Mouse (Mus musculus) midbrain, postnatal 0 days (tissue): Measurements from ENCODE around the gene Hist1h2bb. TPM values are rescaled to one million over a fixed set of nuclear protein-coding genes. Genes with fewer than 3 reads are reported as not detected.
"Not testable (repeated sequence)": the region's sequence is repeated elsewhere in the genome, so short reads cannot be mapped to it uniquely, and the experiment has no call there.

Source experiments
- ATAC-seq: fragments of 200-750 bp; cut with Nextera tagmentation; 2 replicates; pipeline ENCODE4 v1.8.0; 2017; ENCODE audit warnings: moderate number of reproducible peaks, mild to moderate bottlenecking, moderate TSS enrichment, moderate library complexity; ENCODE audit not compliant: low FRiP score
- DNase-seq: peaks from one replicate; pipeline ENCODE4 v3.0.0-alpha.2; 2015; ENCODE audit warnings: low spot score
- H3K27ac ChIP-seq: fragments of 300-500 bp; sonication (generic); 2 replicates; pipeline ENCODE4 v1.5.1; 2014; ENCODE audit warnings: low read depth, mild to moderate bottlenecking, low read length, mixed read lengths
- H3K27me3 ChIP-seq: fragments of 300-500 bp; sonication (generic); 2 replicates; pipeline ENCODE4 v1.6.1; 2014; ENCODE audit warnings: low read length, control low read depth, mixed read lengths; ENCODE audit not compliant: insufficient read depth
- H3K36me3 ChIP-seq: fragments of 300-500 bp; sonication (generic); 2 replicates; pipeline ENCODE4 v1.6.1; 2014; ENCODE audit warnings: low read length, control low read depth, mixed read lengths; ENCODE audit not compliant: insufficient read depth
- H3K4me1 ChIP-seq: fragments of 300-500 bp; sonication (generic); 2 replicates; pipeline ENCODE4 v1.6.1; 2014; ENCODE audit warnings: mild to moderate bottlenecking, control low read depth, antibody characterized with exemption, low read length, mixed read lengths; ENCODE audit not compliant: insufficient read depth
- H3K4me2 ChIP-seq: fragments of 300-500 bp; sonication (generic); 2 replicates; pipeline ENCODE4 v1.6.1; 2014; ENCODE audit warnings: low read depth, mild to moderate bottlenecking, low read length, mixed read lengths; ENCODE audit not compliant: poor library complexity, severe bottlenecking
- H3K4me3 ChIP-seq: fragments of 300-500 bp; sonication (generic); 2 replicates; pipeline ENCODE4 v1.5.1; 2014; ENCODE audit warnings: low read depth, mild to moderate bottlenecking, low read length, moderate library complexity
- H3K9ac ChIP-seq: fragments of 300-500 bp; sonication (generic); replicated peaks from 2 replicates; pipeline ENCODE4 v1.6.1; 2014; ENCODE audit warnings: mild to moderate bottlenecking, low read length, moderate library complexity, mixed read lengths; ENCODE audit not compliant: poor library complexity, severe bottlenecking
- H3K9me3 ChIP-seq: fragments of 300-500 bp; sonication (generic); 2 replicates; pipeline ENCODE4 v1.6.1; 2016; ENCODE audit warnings: low read length, control low read depth
- CTCF ChIP-seq: IDR thresholded peaks from 2 replicates; pipeline ENCODE4 v1.5.1; 2016; ENCODE audit warnings: antibody characterized with exemption, mild to moderate bottlenecking
- WGBS: fragments of 180-500 bp; shearing (Covaris S2); extraction: QIAGEN DNeasy Blood & Tissue Kit; methylation state at CpG from one replicate; pipeline ENCODE4 v1.1.7; 2014; 5-methylcytosine and 5-hydroxymethylcytosine counted together
- polyA plus RNA-seq: library from polyadenylated mRNA; unstranded; fragments of >200 nt; fragmentation: Nextera tagmentation; extraction: Ambion mirVana; gene quantifications from 2 replicates; pipeline ENCODE4 v1.2.1, GENCODE M21; 2015
- total RNA-seq: library from RNA; depleted of rRNA; stranded (reverse); fragments of >200 nt; gene quantifications from 2 replicates; pipeline ENCODE4 v1.2.3, GENCODE M21; 2014

Hist1h2bb gene
- total and polyA plus RNA-seq, 2 experiments from 2014 or later, result 821 TPM; not detected in 1

- WGBS, result under 1% methylated on average over 61 of the region's 72 CpGs
- ATAC-seq, result peak; percentile 84
- Histone ChIP-seq H3K4me2 (peak within 1 kb of the TSS; percentile 82), H3K4me1 (peaks cover 8% of the 10 kb centered on the region; the same call in 1 of the 2 replicates), H3K36me3 (no peaks in the 10 kb centered on the region), H3K9ac (peak within 1 kb of the TSS; percentile 52; the same call in 1 of the 2 replicates), H3K9me3 (no peaks in the 10 kb centered on the region), H3K27ac (peak within 1 kb of the TSS; percentile 75), H3K27me3 (no peaks in the 10 kb centered on the region), H3K4me3 (peak within 1 kb of the TSS; percentile 58)
- peak; percentile 99 for DNase-seq
- TF ChIP-seq CTCF, result peak; percentile 18
Measured at GRCm38 (mm10) chr13:23760972-23761864, 14.7 kb downstream of the Hist1h2bb start, which contains the start of gene Hist1h4a. Gene Hist1h4a (minus strand): TSS chr13:23761230.

- not testable (repeated sequence) for H3K9me3 ChIP-seq, H3K4me1 ChIP-seq, H3K36me3 ChIP-seq, H3K27me3 ChIP-seq
- Histone ChIP-seq H3K27ac (peak within 1 kb of the TSS; percentile 75), H3K4me2 (peak within 1 kb of the TSS; percentile 82), H3K9ac (peak within 1 kb of the TSS; percentile 25; the same call in 1 of the 2 replicates), H3K4me3 (peak within 1 kb of the TSS; percentile 58)
- ATAC-seq, result peak; percentile 70
- WGBS, result under 1% methylated on average over 25 of the region's 52 CpGs
- peak; percentile 93 for DNase-seq
Measured at GRCm38 (mm10) chr13:23761871-23762821, 15.6 kb downstream of the Hist1h2bb start, which contains the start of gene Hist1h3a. Gene Hist1h3a (minus strand): TSS chr13:23762386.

GRCm38 (mm10) chr13:23763242-23763585 lies 16.7 kb downstream of the Hist1h2bb start:
- Histone ChIP-seq H3K27ac (peak overlapping the region; percentile 67), H3K36me3 (no peaks in the 10 kb centered on the region), H3K9me3 (no peaks in the 10 kb centered on the region), H3K27me3 (no peaks in the 10 kb centered on the region), H3K4me2 (peak overlapping the region; percentile 82), H3K4me3 (peak overlapping the region; percentile 58), H3K4me1 (0 out of 2 replicates have a peak, but pooled peaks cover 4% of the 10 kb centered on the region), H3K9ac (peak overlapping the region; percentile 25; the same call in 1 of the 2 replicates)
- DNase-seq (no peak), ATAC-seq (no peak)
- 1% methylated on average over 10 of the region's 10 CpGs for WGBS
- no peak for TF ChIP-seq CTCF

- Histone ChIP-seq H3K4me2 (peak within 1 kb of the TSS; percentile 82), H3K4me1 (0 out of 2 replicates have a peak, but pooled peaks cover 4% of the 10 kb centered on the region), H3K9ac (peak within 1 kb of the TSS; percentile 65), H3K27ac (peak within 1 kb of the TSS; percentile 67), H3K27me3 (no peaks in the 10 kb centered on the region), H3K9me3 (no peaks in the 10 kb centered on the region), H3K36me3 (no peaks in the 10 kb centered on the region), H3K4me3 (peak within 1 kb of the TSS; percentile 58)
- TF ChIP-seq CTCF, result no peak
- ATAC-seq (peak; percentile 58), DNase-seq (peak; percentile 96)
- WGBS, result 2% methylated on average over 34 of the region's 34 CpGs
Measured at GRCm38 (mm10) chr13:23763586-23764323, 17.2 kb downstream of the Hist1h2bb start, which contains the start of gene Hist1h1a. Gene Hist1h1a (plus strand): TSS chr13:23763666.
